6 mouse cellular contexts compared by ENCODE assay signal in the genomic region with DNA sequence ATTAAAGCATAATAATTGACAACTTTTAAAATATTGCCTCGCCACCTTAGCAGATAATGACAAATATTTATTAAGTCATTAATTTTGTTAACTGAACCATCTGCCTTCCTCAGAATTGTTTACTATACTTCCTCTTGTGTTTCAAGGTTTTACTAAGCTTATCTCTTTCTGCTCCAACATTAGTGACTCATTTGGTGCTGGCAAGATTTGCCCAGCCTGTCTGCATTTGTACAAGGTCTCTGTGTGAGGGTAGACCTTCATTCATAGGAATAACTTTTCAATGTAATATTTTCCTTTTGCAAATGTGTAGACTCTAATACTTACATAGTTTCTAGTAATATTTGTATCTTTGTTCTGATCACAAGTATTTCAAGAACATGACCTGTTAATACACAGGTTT.
"Had no signal": no experiment of that assay in that cellular context is flagged by ENCODE, and none has a peak within 500 bp of the region (broad histone marks: within the 10 kb centered on the region; RNA-seq: fewer than 3 reads in every experiment).

No protein-coding gene starts in this region.

- DNase-seq: kidney, adult 8-10 months; kidney, postnatal 4 days; left cerebral cortex, postnatal 4 days; lung, adult 18-20 months; right cerebral cortex, adult 18-20 months; thymus, postnatal 25 days had no signal
